Mouse (Mus musculus) ovary, adult 18-20 months (tissue): ENCODE measurements around the gene Ank2.
"Not testable (repeated sequence)": the region's sequence is repeated elsewhere in the genome, so short reads cannot be mapped to it uniquely, and the experiment has no call there.

Experiments
- DNase-seq: peaks from one replicate; pipeline ENCODE4 v3.0.0; 2022; ENCODE audit warnings: low spot score, mixed read lengths

The Ank2 gene

GRCm38 (mm10) chr3:127481658-127482057, 17.5 kb downstream of the Ank2 start:
- DNase-seq = no peak

- not testable (repeated sequence) for DNase-seq
Observed at GRCm38 (mm10) chr3:127480369-127480768, 18.8 kb downstream of the Ank2 start.

GRCm38 (mm10) chr3:127474115-127474514, 25.0 kb downstream of the Ank2 start:
- no peak for DNase-seq

GRCm38 (mm10) chr3:127469164-127469752, 29.9 kb downstream of the Ank2 start:
- DNase-seq = no peak

- no peak for DNase-seq
Observed at GRCm38 (mm10) chr3:127468569-127468968, 30.6 kb downstream of the Ank2 start.

GRCm38 (mm10) chr3:127463816-127464480, 35.2 kb downstream of the Ank2 start:
- no peak for DNase-seq

GRCm38 (mm10) chr3:127463165-127463564, 36.0 kb downstream of the Ank2 start:
- no peak for DNase-seq

- no peak for DNase-seq
Observed at GRCm38 (mm10) chr3:127462413-127462812, 36.7 kb downstream of the Ank2 start.

- DNase-seq = no peak
Observed at GRCm38 (mm10) chr3:127460891-127461437, 38.2 kb downstream of the Ank2 start.

GRCm38 (mm10) chr3:127459858-127460257, 39.3 kb downstream of the Ank2 start:
- DNase-seq = no peak

GRCm38 (mm10) chr3:127458925-127459324, 40.2 kb downstream of the Ank2 start:
- no peak for DNase-seq

GRCm38 (mm10) chr3:127458420-127458798, 40.7 kb downstream of the Ank2 start:
- DNase-seq = no peak

- DNase-seq = no peak
Observed at GRCm38 (mm10) chr3:127457761-127458419, 41.3 kb downstream of the Ank2 start.

- no peak for DNase-seq
Observed at GRCm38 (mm10) chr3:127453738-127454137, 45.4 kb downstream of the Ank2 start.

GRCm38 (mm10) chr3:127453254-127453653, 45.9 kb downstream of the Ank2 start:
- DNase-seq = no peak

- DNase-seq = no peak
Observed at GRCm38 (mm10) chr3:127452233-127452632, 46.9 kb downstream of the Ank2 start.

- no peak for DNase-seq
Observed at GRCm38 (mm10) chr3:127451741-127452140, 47.4 kb downstream of the Ank2 start.

GRCm38 (mm10) chr3:127451070-127451469, 48.1 kb downstream of the Ank2 start:
- no peak for DNase-seq

GRCm38 (mm10) chr3:127446173-127446572, 53.0 kb downstream of the Ank2 start:
- DNase-seq = peak; percentile 13

- DNase-seq = no peak
Observed at GRCm38 (mm10) chr3:127433291-127433690, 65.9 kb downstream of the Ank2 start.

GRCm38 (mm10) chr3:127429866-127430265, 69.3 kb downstream of the Ank2 start:
- no peak for DNase-seq

GRCm38 (mm10) chr3:127428527-127428926, 70.6 kb downstream of the Ank2 start:
- no peak for DNase-seq

- DNase-seq = no peak
Observed at GRCm38 (mm10) chr3:127416950-127417349, 82.2 kb downstream of the Ank2 start.
